Mouse (Mus musculus): ENCODE measurements around the gene Zcchc14. TPM values are rescaled to one million over a fixed set of nuclear protein-coding genes. Genes with fewer than 3 reads are reported as not detected.

The Zcchc14 gene
- polyA plus RNA-seq, 1 experiment from 2014 or later, result 16.9 TPM

DNA sequence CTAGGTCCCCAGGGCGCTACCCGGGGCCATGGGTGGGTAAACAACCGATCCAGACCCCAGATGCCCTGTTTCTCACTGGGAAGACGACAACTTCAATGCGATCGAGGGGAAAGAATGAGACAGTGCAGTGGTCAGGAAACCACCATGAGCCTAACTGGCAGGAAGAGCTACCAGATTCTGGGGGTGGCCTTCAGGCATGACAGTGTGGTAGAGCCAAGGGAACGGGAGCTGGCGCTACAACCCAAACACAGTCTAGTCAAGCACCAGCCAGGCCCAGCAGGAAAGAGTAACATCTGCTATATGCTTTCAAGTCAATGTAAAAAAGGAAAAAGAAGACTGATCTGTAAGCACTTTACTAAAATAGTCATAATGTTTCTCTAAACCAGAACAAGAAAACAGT is 16.5 kb downstream of the Zcchc14 start:
- no peak for DNase-seq (ENCODE audit: extremely low spot score, low spot score)
- Histone ChIP-seq H3K9me3 (no peaks in the 10 kb centered on the region), H3K27me3 (ENCODE audit: poor library complexity, severe bottlenecking) (no peaks in the 10 kb centered on the region), H3K4me1 (peaks cover 14% of the 10 kb centered on the region), H3K36me3 (replicated peaks) (peaks cover 44% of the 10 kb centered on the region), H3K4me3 (no peak overlapping the region), H3K27ac (0 out of 2 replicates have a peak overlapping the region, but pooled peaks have one; percentile 5)
- 91% methylated on average over 8 of the region's 8 CpGs for WGBS

DNA sequence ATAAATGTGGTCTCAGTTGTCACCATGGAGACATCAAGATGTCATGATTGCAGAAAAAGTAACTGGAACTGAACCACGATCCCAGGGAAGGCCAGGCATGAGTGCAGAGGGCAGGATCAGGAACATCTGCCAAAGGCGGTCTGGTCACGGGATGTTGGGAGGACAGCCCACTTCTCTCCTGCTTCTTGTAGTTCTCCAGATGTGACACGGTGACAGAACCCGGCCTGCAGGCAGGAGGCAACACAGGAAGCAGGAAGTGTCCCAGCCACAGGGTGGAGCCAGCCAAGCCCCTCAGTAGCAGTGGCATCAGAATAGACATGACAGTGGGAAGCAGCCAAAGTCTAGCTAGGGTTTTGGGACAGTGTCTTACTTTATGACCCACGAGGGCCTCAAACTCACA is 17.2 kb downstream of the Zcchc14 start:
- WGBS, result 75% methylated on average over 6 of the region's 6 CpGs
- no peaks in the 10 kb centered on the region for H3K27me3 ChIP-seq (ENCODE audit: poor library complexity, severe bottlenecking)
- DNase-seq (ENCODE audit: extremely low spot score, low spot score), result no peak
- H3K27ac ChIP-seq, result no peak overlapping the region
- H3K9me3 ChIP-seq, result no peaks in the 10 kb centered on the region
- H3K4me1 ChIP-seq, result peaks cover 14% of the 10 kb centered on the region
- H3K36me3 ChIP-seq (replicated peaks), result peaks cover 47% of the 10 kb centered on the region
- H3K4me3 ChIP-seq, result no peak overlapping the region

DNA sequence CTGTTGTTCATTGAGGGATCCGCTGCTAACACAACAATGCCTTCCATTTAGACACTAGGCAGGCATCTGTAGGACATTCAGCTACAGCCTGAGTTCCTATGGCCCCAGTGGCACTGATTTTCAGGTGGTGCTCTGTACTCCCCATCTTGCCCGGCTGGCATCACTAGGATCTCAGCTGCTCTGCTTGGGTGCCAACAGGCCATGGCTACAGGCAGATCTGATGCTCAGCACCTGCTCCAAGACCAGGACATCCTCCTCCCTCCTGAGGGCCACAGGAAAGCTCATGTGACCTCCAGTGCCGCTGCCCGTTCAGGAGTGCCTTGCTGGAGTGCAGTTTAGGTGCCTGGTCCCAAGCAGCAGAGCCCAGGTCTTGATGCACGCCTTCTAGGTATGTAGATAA is 20.3 kb downstream of the Zcchc14 start:
- Histone ChIP-seq H3K27me3 (ENCODE audit: poor library complexity, severe bottlenecking) (no peaks in the 10 kb centered on the region), H3K27ac (no peak overlapping the region), H3K4me3 (no peak overlapping the region), H3K4me1 (peaks cover 14% of the 10 kb centered on the region), H3K9me3 (no peaks in the 10 kb centered on the region), H3K36me3 (replicated peaks) (peaks cover 62% of the 10 kb centered on the region)
- WGBS, result 88% methylated on average over 5 of the region's 5 CpGs
- no peak for DNase-seq (ENCODE audit: extremely low spot score, low spot score)

DNA sequence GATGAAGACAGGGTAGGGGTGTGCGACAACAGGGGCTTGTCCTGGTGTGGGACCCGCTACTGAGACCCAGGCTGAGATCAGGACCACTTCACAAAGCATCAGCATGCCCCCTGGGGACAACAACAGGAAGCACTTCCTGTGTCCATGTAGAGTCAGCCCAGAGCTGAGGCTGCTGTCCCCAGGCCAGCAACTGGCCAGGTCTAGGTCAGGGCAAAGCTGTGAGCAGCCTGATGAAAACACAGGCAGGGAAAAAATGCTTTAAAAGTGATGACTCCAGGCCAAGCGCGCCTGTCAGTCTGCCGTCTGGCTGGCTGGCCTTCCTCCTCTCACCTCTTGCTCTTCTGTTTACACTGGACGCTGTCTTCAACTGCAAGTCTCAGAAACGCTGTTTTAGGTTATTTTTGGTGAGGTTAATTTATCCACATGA is 21.0 kb downstream of the Zcchc14 start:
- Histone ChIP-seq H3K27me3 (ENCODE audit: poor library complexity, severe bottlenecking) (no peaks in the 10 kb centered on the region), H3K9me3 (no peaks in the 10 kb centered on the region), H3K4me3 (no peak overlapping the region), H3K4me1 (peaks cover 14% of the 10 kb centered on the region), H3K36me3 (replicated peaks) (peaks cover 69% of the 10 kb centered on the region), H3K27ac (no peak overlapping the region)
- no peak for DNase-seq (ENCODE audit: extremely low spot score, low spot score)
- WGBS, result 87% methylated on average over 7 of the region's 7 CpGs

DNA sequence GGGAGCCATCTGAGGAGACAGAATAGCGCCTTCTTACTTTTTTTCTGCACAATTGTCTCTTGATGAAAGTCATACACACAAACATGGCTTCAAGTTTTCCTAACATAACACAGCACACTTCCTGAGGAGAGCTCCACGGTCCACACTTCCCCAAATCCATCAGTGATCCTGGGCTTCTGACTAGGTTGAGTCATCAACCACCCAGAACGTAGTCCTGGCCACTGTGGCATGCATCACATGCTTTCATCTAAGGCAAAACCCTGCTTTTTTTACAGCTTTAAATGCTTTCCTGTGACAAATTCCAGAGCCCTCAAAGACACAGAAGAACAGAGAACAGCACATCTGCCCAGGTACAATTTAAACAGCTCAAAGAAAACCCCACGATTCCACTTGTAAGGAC is 24.0 kb downstream of the Zcchc14 start:
- no peak overlapping the region for H3K27ac ChIP-seq
- H3K4me3 ChIP-seq, result no peak overlapping the region
- H3K9me3 ChIP-seq, result no peaks in the 10 kb centered on the region
- H3K27me3 ChIP-seq (ENCODE audit: poor library complexity, severe bottlenecking), result no peaks in the 10 kb centered on the region
- 90% methylated on average over 4 of the region's 4 CpGs for WGBS
- H3K36me3 ChIP-seq (replicated peaks), result peaks cover 62% of the 10 kb centered on the region
- H3K4me1 ChIP-seq, result peaks cover 25% of the 10 kb centered on the region
- DNase-seq (ENCODE audit: extremely low spot score, low spot score), result no peak

DNA sequence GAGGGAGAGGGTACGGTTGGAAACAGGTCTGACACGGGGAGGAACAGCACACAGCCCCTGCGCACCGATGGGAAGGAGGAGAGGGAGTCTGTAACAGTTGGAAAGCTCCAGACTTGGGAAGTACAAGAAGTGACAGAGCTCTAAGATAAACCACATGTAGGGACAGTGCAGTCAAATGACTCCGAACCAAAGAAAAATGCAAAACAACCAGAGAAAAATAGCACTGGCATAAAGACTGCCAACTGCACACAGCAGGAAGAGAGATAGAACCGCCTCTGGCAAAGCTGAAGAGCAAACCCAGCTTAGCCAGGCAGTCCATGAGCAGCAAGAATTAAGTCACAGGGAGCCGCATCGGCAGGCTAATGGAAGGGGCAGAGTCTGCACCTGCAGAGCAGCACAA is 29.7 kb downstream of the Zcchc14 start:
- WGBS, result 89% methylated on average over 8 of the region's 8 CpGs
- Histone ChIP-seq H3K36me3 (replicated peaks) (peaks cover 58% of the 10 kb centered on the region), H3K27me3 (ENCODE audit: poor library complexity, severe bottlenecking) (no peaks in the 10 kb centered on the region), H3K9me3 (no peaks in the 10 kb centered on the region), H3K27ac (no peak overlapping the region), H3K4me1 (peaks cover 17% of the 10 kb centered on the region; the same call in 1 of the 2 replicates), H3K4me3 (no peak overlapping the region)
- DNase-seq (ENCODE audit: extremely low spot score, low spot score), result no peak

DNA sequence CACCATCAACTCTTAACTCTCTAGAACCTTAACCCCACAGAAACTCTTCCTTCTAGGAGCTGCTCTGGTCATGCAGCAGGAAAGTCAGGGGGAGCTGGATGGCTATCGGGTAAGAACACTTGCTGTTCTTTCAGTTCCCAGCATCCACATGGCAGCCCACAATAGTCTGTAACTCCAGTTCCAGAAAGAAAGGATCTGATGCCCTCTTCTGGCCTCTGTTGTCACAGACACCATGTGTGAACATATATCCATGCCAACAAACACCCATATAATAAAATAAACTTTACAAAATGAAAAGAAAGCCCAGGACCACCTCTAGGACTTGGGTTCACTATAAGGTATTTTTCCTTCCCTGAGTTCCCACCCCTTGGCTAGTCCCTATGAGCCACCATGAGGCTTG is 30.8 kb downstream of the Zcchc14 start:
- H3K4me1 ChIP-seq, result peaks cover 17% of the 10 kb centered on the region; the same call in 1 of the 2 replicates
- H3K9me3 ChIP-seq, result no peaks in the 10 kb centered on the region
- peaks cover 58% of the 10 kb centered on the region for H3K36me3 ChIP-seq (replicated peaks)
- 86% methylated on average over 1 of the region's 1 CpGs for WGBS
- no peaks in the 10 kb centered on the region for H3K27me3 ChIP-seq (ENCODE audit: poor library complexity, severe bottlenecking)
- no peak overlapping the region for H3K27ac ChIP-seq
- no peak overlapping the region for H3K4me3 ChIP-seq
- DNase-seq (ENCODE audit: extremely low spot score, low spot score), result no peak

DNA sequence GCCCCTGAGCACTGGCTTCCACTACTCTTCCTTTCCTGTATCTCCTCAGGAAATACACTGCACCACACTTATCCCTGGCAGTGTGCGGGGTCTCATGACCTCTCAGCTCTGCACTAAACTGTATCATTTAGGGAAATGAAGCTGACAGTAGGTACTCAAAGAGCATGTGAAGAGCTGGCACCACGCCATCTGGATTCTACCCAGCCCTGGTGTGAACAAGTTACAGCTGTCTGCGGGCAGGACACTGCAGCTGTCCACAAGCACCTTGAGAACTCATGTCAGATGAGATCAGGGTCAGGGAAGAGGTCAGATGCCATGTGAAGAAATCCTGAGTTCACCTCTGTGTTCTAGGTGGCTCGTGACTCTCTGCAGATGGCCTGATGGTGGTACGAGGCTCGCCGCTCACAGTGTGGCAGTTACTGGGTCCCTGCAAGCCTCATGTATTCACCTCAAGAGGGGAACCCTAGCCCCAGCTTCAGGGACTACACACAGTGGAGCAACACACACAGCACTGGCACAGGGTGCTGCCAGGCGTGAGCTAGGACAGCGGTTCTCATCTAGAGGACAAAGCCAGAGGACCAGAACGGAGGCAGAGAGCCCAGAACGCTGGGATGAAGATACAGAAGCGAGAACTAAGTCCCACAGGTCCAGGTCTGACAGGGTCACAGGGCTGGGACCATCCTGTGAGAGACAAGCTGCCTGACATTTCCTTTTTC is 31.7 kb downstream of the Zcchc14 start:
- H3K36me3 ChIP-seq (replicated peaks), result peaks cover 58% of the 10 kb centered on the region
- WGBS, result 89% methylated on average over 12 of the region's 12 CpGs
- no peaks in the 10 kb centered on the region for H3K27me3 ChIP-seq (ENCODE audit: poor library complexity, severe bottlenecking)

DNA sequence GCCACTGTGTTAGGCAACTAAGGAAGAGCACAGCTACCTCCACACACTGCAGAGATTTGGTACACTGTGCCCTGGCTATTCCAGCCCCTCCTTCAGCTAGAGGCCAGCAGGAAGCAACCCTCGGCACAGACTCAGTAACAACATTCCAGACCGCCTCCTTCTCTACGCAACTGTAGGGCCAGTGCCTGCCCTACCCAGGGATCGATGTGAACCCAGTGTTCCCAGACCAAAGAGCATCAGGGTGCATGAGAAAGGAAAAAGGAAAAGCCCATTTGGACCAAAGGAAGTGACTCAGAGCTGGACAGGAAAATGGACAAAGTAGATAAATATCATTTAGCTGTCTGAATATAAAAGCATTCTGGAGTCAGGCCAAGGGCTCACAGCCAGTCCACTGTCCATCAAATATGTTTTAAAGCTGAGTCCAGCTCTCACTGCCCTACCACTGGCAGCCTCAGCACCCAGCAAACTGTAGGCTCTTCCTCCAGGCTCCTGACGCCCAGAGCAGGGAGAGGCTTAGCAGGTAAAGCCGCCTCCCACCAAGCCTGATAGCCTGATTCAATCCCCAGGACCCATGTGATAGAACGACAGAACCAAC is 33.2 kb downstream of the Zcchc14 start:
- Histone ChIP-seq H3K4me1 (peaks cover 6% of the 10 kb centered on the region; the same call in 1 of the 2 replicates), H3K9me3 (no peaks in the 10 kb centered on the region), H3K27me3 (ENCODE audit: poor library complexity, severe bottlenecking) (no peaks in the 10 kb centered on the region), H3K27ac (no peak overlapping the region), H3K36me3 (replicated peaks) (peaks cover 62% of the 10 kb centered on the region), H3K4me3 (no peak overlapping the region)
- no peak for DNase-seq (ENCODE audit: extremely low spot score, low spot score)
- WGBS, result 78% methylated on average over 7 of the region's 7 CpGs

More for the DNA sequence above, 31.7 kb downstream of the Zcchc14 start:
- Histone ChIP-seq H3K27ac (no peak overlapping the region), H3K9me3 (no peaks in the 10 kb centered on the region), H3K4me1 (peaks cover 11% of the 10 kb centered on the region; the same call in 1 of the 2 replicates), H3K4me3 (no peak overlapping the region)
- DNase-seq (ENCODE audit: extremely low spot score, low spot score), result no peak

DNA sequence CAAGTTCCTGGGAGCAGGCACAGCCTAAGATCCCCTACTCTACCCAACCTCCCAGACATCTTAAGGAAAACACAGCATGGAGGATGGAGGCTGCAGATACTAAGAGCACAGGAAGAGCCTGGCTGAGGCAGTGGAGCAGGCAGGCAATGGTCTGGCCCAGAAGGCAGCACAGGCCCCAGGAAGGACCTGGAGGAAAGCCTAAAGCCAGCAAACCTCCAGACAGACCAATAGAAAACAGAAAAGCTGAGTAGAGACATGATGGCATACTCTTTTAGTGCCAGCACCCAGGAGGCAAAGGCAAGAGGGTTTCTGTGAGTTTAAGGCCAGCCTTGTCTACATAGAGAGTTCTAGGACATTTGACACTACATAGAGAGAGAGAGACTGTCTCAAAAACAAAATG is 39.3 kb downstream of the Zcchc14 start:
- Histone ChIP-seq H3K27ac (peak overlapping the region; percentile 25; the same call in 1 of the 2 replicates), H3K27me3 (ENCODE audit: poor library complexity, severe bottlenecking) (no peaks in the 10 kb centered on the region), H3K36me3 (replicated peaks) (peaks cover 84% of the 10 kb centered on the region), H3K9me3 (no peaks in the 10 kb centered on the region), H3K4me3 (no peak overlapping the region), H3K4me1 (0 out of 2 replicates have a peak, but pooled peaks cover 3% of the 10 kb centered on the region)
- no peak for DNase-seq (ENCODE audit: extremely low spot score, low spot score)

DNA sequence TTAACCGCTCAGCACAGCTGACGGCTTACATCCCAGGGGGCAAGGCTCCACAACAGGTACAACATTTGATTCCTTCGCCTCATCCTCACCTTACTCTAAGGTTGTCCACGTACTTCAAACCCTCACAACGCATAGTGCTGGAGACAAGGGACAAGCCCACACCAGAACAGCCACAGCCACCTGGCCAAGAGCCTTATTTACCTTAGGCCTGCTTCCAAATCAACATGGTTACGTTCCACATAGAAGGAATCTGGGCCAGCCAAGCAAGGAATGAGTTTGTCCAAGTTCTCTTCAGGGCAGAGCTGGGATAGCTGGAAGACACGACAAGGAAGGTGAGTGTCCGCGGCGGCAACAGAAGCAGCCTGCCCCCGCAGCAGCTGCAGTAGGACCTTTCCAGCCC is 42.8 kb downstream of the Zcchc14 start:
- WGBS, result 94% methylated on average over 11 of the region's 11 CpGs

DNA sequence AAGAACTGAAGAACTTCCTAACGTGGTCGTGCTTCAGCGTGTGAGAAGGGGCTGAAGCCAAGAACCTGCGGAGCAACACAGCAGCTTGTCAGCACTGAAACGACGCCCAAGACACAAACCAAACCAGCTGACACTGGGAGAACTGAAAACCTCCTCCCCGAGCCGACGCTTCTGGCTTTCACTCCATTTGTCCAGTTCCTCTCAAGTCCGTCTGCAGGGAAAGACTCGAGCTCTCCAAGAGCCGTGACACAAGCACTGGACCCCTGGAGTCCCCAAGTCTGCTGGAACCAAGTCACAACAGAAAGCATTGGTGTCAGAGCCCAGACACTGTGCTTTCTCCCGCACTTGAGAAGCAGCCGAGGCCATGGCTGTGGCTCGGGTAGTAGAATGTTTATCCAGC is 43.5 kb downstream of the Zcchc14 start:
- Histone ChIP-seq H3K4me1 (0 out of 2 replicates have a peak, but pooled peaks cover 3% of the 10 kb centered on the region), H3K4me3 (no peak overlapping the region), H3K9me3 (no peaks in the 10 kb centered on the region), H3K36me3 (replicated peaks) (peaks cover 87% of the 10 kb centered on the region), H3K27me3 (ENCODE audit: poor library complexity, severe bottlenecking) (no peaks in the 10 kb centered on the region), H3K27ac (no peak overlapping the region)
- DNase-seq (ENCODE audit: extremely low spot score, low spot score), result no peak
- 93% methylated on average over 15 of the region's 15 CpGs for WGBS

More for the DNA sequence above, 42.8 kb downstream of the Zcchc14 start:
- H3K4me3 ChIP-seq, result no peak overlapping the region
- H3K36me3 ChIP-seq (replicated peaks), result peaks cover 84% of the 10 kb centered on the region
- 0 out of 2 replicates have a peak, but pooled peaks cover 3% of the 10 kb centered on the region for H3K4me1 ChIP-seq
- DNase-seq (ENCODE audit: extremely low spot score, low spot score), result no peak
- no peak overlapping the region for H3K27ac ChIP-seq
- no peaks in the 10 kb centered on the region for H3K9me3 ChIP-seq
- H3K27me3 ChIP-seq (ENCODE audit: poor library complexity, severe bottlenecking), result no peaks in the 10 kb centered on the region

DNA sequence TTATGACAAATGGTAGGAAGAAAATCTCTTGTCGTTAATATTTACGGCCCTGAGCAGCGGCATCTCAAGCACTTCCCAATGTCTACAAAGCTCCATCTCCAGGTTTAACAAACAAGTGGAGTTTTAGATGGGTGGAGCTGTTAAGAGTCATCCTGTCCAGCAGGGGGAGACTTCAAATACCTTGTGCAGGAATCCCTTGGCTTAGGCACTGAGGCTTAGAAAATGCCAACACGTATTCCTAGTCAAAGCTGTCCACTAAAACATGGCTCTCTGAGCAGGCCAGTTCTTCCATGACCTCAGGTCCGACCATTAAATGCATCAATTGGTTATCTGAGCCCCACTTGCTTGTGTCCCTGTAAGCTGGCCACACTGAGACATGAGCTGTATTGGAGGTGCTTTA is 45.0 kb downstream of the Zcchc14 start:
- H3K9me3 ChIP-seq, result no peaks in the 10 kb centered on the region
- H3K36me3 ChIP-seq (replicated peaks), result peaks cover 98% of the 10 kb centered on the region
- DNase-seq (ENCODE audit: extremely low spot score, low spot score), result no peak
- H3K27ac ChIP-seq, result no peak overlapping the region
- no peak overlapping the region for H3K4me3 ChIP-seq
- H3K4me1 ChIP-seq, result no peaks in the 10 kb centered on the region
- H3K27me3 ChIP-seq (ENCODE audit: poor library complexity, severe bottlenecking), result no peaks in the 10 kb centered on the region
- 92% methylated on average over 5 of the region's 5 CpGs for WGBS
